Mouse (Mus musculus) hindbrain, embryonic 10.5 days (tissue): ENCODE data around the gene Cpm. TPM values are rescaled to one million over a fixed set of nuclear protein-coding genes. Genes with fewer than 3 reads are reported as not detected.

Experiments used
- DNase-seq: peaks from one replicate; pipeline ENCODE4 v3.0.0-alpha.2; 2017; ENCODE audit warnings: low spot score
- H3K27ac ChIP-seq: fragments of 300-500 bp; sonication (generic); 2 replicates; pipeline ENCODE4 v1.5.1; 2016; ENCODE audit warnings: mild to moderate bottlenecking, moderate library complexity
- H3K27me3 ChIP-seq: fragments of 300-500 bp; sonication (generic); 2 replicates; pipeline ENCODE4 v1.6.1; 2016; ENCODE audit warnings: mild to moderate bottlenecking; ENCODE audit not compliant: poor library complexity, insufficient read depth, severe bottlenecking
- H3K36me3 ChIP-seq: fragments of 300-500 bp; sonication (generic); 2 replicates; pipeline ENCODE4 v1.6.1; 2016; ENCODE audit warnings: mild to moderate bottlenecking, moderate library complexity
- H3K4me1 ChIP-seq: fragments of 300-500 bp; sonication (generic); replicated peaks from 2 replicates; pipeline ENCODE4 v1.6.1; 2016; ENCODE audit warnings: mild to moderate bottlenecking
- H3K4me3 ChIP-seq: fragments of 300-500 bp; sonication (generic); 2 replicates; pipeline ENCODE4 v1.5.1; 2016; ENCODE audit warnings: mild to moderate bottlenecking, moderate library complexity
- H3K9me3 ChIP-seq: fragments of 300-500 bp; sonication (generic); 2 replicates; pipeline ENCODE4 v1.6.1; 2016; ENCODE audit warnings: mild to moderate bottlenecking, moderate library complexity
- WGBS: fragments of 180-500 bp; shearing (Covaris S2); methylation state at CpG from one replicate; pipeline ENCODE4 v1.1.7; 2016; 5-methylcytosine and 5-hydroxymethylcytosine counted together
- polyA plus RNA-seq: library from polyadenylated mRNA; unstranded; fragments of >200 nt; fragmentation: Nextera tagmentation; extraction: Ambion mirVana; gene quantifications from 2 replicates; pipeline ENCODE4 v1.2.1, GENCODE M21; 2016

Cpm gene
- polyA plus RNA-seq, 1 experiment from 2014 or later: 5.9 TPM

DNA sequence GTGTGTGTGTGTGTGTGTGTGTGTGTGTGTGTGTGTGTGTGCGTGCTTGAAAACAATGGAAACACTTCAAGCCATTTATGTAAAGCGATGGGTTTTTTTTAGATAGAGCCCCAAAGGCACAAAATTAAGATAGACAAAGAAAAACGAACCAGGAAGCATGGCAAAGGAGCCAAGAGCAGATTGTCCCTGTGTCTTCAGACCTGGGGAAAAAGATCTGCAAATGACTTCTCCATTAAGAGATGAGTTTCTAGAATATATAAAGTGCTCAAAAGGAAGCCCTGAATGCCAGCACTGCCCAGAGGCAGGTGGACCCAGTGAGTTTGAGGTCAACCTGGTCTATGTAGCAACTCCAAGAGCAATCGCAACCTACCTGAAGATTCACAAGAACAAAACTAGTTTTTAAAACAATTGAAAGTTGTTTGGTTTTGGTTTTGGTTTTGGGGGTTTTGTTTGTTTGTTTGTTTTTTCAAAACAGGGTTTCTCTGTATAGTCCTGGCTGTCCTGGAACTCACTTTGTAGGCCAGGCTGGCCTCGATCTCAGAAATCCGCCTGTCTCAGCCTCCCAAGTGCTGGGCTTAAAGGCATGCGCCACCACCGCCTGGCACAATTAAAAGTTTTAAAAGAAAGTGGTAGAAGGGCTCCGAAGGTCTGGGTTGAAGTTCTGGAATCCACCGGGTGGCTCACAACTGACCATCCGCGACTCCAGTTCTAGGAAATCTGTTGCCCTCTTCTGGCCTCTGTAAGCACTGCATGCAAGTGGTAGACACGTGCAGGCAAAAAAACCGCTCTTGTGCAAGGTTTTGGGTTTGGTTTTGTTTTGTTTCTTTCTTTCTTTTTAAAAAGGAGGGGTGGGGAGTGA, 52.9 kb downstream of the Cpm start:
- no peaks in the 10 kb centered on the region for H3K27me3 ChIP-seq
- H3K36me3 ChIP-seq: peaks cover 6% of the 10 kb centered on the region; the same call in 1 of the 2 replicates
- no peaks in the 10 kb centered on the region for H3K9me3 ChIP-seq
- no peak overlapping the region for H3K27ac ChIP-seq
- peak; percentile 52 for DNase-seq
- no peak overlapping the region for H3K4me3 ChIP-seq
- WGBS: 64% methylated on average over 14 of the region's 14 CpGs
- H3K4me1 ChIP-seq: no peaks in the 10 kb centered on the region

GRCm38 (mm10) chr10:117682858-117683733, 53.8 kb downstream of the Cpm start:
- 83% methylated on average over 30 of the region's 30 CpGs for WGBS
- Histone ChIP-seq H3K4me3 (no peak overlapping the region), H3K4me1 (no peaks in the 10 kb centered on the region), H3K9me3 (no peaks in the 10 kb centered on the region), H3K27me3 (no peaks in the 10 kb centered on the region), H3K27ac (no peak overlapping the region), H3K36me3 (peaks cover 15% of the 10 kb centered on the region)
- no peak for DNase-seq

DNA sequence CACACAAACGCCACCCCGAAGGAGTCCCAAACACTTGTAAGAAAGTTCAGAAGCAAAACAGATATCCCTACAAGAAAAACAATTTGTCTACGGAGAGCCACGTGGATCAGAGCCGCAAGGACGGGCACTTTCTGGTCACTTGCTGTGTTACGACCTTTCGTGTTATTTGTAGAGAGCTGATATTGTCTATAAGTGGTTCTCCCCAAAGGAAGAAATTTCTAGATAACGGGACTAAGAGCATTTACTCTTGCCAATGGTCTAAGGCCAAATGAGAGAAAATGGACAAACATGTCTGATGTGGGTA, 54.4 kb downstream of the Cpm start:
- H3K27ac ChIP-seq: no peak overlapping the region
- no peak overlapping the region for H3K4me3 ChIP-seq
- WGBS: 90% methylated on average over 9 of the region's 9 CpGs
- peaks cover 21% of the 10 kb centered on the region for H3K36me3 ChIP-seq
- no peaks in the 10 kb centered on the region for H3K9me3 ChIP-seq
- no peak for DNase-seq
- H3K27me3 ChIP-seq: no peaks in the 10 kb centered on the region
- H3K4me1 ChIP-seq: no peaks in the 10 kb centered on the region

- peaks cover 29% of the 10 kb centered on the region for H3K36me3 ChIP-seq
- WGBS: 89% methylated on average over 19 of the region's 19 CpGs
- H3K27ac ChIP-seq: no peak overlapping the region
- H3K4me3 ChIP-seq: no peak overlapping the region
- no peaks in the 10 kb centered on the region for H3K9me3 ChIP-seq
- H3K4me1 ChIP-seq: no peaks in the 10 kb centered on the region
- no peaks in the 10 kb centered on the region for H3K27me3 ChIP-seq
- no peak for DNase-seq
Observed at GRCm38 (mm10) chr10:117684298-117685170, 55.2 kb downstream of the Cpm start.

DNA sequence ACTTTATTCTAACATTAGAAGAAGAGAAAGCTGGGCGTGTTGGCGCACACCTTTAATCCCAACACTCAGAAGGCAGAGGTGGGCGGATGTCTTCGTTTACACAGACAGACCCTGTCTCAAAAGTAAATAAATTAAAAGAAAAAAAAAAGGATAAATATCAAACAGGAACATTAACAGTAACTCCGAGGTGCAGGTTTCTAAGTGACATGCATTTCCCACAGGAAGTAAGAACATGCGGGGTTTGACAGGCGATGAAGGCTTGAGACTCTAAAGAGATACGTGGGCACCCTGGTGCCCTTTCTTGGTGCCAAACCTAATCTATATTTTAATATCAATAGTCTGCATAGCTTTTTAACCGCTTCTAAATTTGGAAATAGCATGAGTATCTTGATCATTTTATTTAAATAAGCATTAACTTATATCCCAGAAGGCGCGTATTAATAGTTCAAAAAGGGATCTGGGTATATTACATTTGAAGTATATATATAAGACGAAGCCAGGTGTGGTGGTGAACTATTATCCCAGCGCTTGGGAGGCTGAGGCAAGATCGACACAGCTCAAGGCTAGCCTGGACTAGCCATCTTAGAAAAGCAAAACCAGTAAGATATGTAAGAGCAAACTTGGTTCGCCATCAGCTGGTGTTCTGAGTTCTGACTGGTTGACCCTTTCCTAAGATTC, 56.0 kb downstream of the Cpm start:
- no peaks in the 10 kb centered on the region for H3K9me3 ChIP-seq
- H3K27ac ChIP-seq: no peak overlapping the region
- no peak overlapping the region for H3K4me3 ChIP-seq
- 92% methylated on average over 15 of the region's 15 CpGs for WGBS
- H3K36me3 ChIP-seq: peaks cover 37% of the 10 kb centered on the region
- DNase-seq: no peak
- H3K4me1 ChIP-seq: no peaks in the 10 kb centered on the region
- no peaks in the 10 kb centered on the region for H3K27me3 ChIP-seq

- DNase-seq: no peak
- 91% methylated on average over 13 of the region's 13 CpGs for WGBS
- no peaks in the 10 kb centered on the region for H3K9me3 ChIP-seq
- no peak overlapping the region for H3K4me3 ChIP-seq
- no peaks in the 10 kb centered on the region for H3K4me1 ChIP-seq
- no peaks in the 10 kb centered on the region for H3K27me3 ChIP-seq
- peaks cover 44% of the 10 kb centered on the region for H3K36me3 ChIP-seq
- no peak overlapping the region for H3K27ac ChIP-seq
Observed at GRCm38 (mm10) chr10:117685849-117686591, 56.7 kb downstream of the Cpm start.

GRCm38 (mm10) chr10:117687018-117687417, 57.7 kb downstream of the Cpm start:
- no peak overlapping the region for H3K4me3 ChIP-seq
- H3K27me3 ChIP-seq: no peaks in the 10 kb centered on the region
- 86% methylated on average over 3 of the region's 3 CpGs for WGBS
- DNase-seq: no peak
- H3K36me3 ChIP-seq: peaks cover 54% of the 10 kb centered on the region
- H3K27ac ChIP-seq: no peak overlapping the region
- no peaks in the 10 kb centered on the region for H3K4me1 ChIP-seq
- no peaks in the 10 kb centered on the region for H3K9me3 ChIP-seq

GRCm38 (mm10) chr10:117687577-117687976, 58.3 kb downstream of the Cpm start:
- Histone ChIP-seq H3K27me3 (no peaks in the 10 kb centered on the region), H3K4me1 (no peaks in the 10 kb centered on the region), H3K36me3 (peaks cover 60% of the 10 kb centered on the region), H3K9me3 (no peaks in the 10 kb centered on the region), H3K27ac (no peak overlapping the region), H3K4me3 (no peak overlapping the region)
- DNase-seq: no peak
- WGBS: 89% methylated on average over 7 of the region's 7 CpGs

- Histone ChIP-seq H3K4me3 (no peak overlapping the region), H3K36me3 (peaks cover 67% of the 10 kb centered on the region), H3K4me1 (no peaks in the 10 kb centered on the region), H3K27me3 (no peaks in the 10 kb centered on the region), H3K27ac (no peak overlapping the region), H3K9me3 (no peaks in the 10 kb centered on the region)
- 88% methylated on average over 13 of the region's 13 CpGs for WGBS
- DNase-seq: peak; percentile 39
Observed at GRCm38 (mm10) chr10:117688204-117689151, 59.2 kb downstream of the Cpm start.

GRCm38 (mm10) chr10:117689297-117690100, 60.2 kb downstream of the Cpm start:
- Histone ChIP-seq H3K4me1 (no peaks in the 10 kb centered on the region), H3K4me3 (no peak overlapping the region), H3K27me3 (no peaks in the 10 kb centered on the region), H3K27ac (no peak overlapping the region), H3K36me3 (peaks cover 70% of the 10 kb centered on the region), H3K9me3 (no peaks in the 10 kb centered on the region)
- 95% methylated on average over 11 of the region's 11 CpGs for WGBS
- no peak for DNase-seq
